Mouse (Mus musculus) hindbrain, embryonic 16.5 days (tissue): ENCODE measurements around the gene Phc2. TPM values are rescaled to one million over a fixed set of nuclear protein-coding genes. Genes with fewer than 3 reads are reported as not detected.

Experiments
- ATAC-seq: fragments of 200-750 bp; cut with Nextera tagmentation; 2 replicates; pipeline ENCODE4 v1.8.0; 2017; ENCODE audit warnings: moderate TSS enrichment, moderate library complexity
- H3K27ac ChIP-seq: fragments of 300-500 bp; sonication (generic); 2 replicates; pipeline ENCODE4 v1.5.1; 2014; ENCODE audit warnings: low read depth, mild to moderate bottlenecking, control low read depth, low read length, moderate library complexity
- H3K27me3 ChIP-seq: fragments of 300-500 bp; sonication (generic); replicated peaks from 2 replicates; pipeline ENCODE4 v1.6.1; 2014; ENCODE audit warnings: low read length; ENCODE audit not compliant: control insufficient read depth, insufficient read depth
- H3K36me3 ChIP-seq: fragments of 300-500 bp; sonication (generic); 2 replicates; pipeline ENCODE4 v1.6.1; 2014; ENCODE audit warnings: mild to moderate bottlenecking, low read length, moderate library complexity, mixed read lengths; ENCODE audit not compliant: control insufficient read depth, insufficient read depth
- H3K4me1 ChIP-seq: fragments of 300-500 bp; sonication (generic); 2 replicates; pipeline ENCODE4 v1.6.1; 2014; ENCODE audit warnings: low read depth, low read length; ENCODE audit not compliant: control insufficient read depth, insufficient read depth
- H3K4me2 ChIP-seq: fragments of 300-500 bp; sonication (generic); 2 replicates; pipeline ENCODE4 v1.6.1; 2014; ENCODE audit warnings: mild to moderate bottlenecking, low read length, control low read depth, moderate library complexity
- H3K4me3 ChIP-seq: fragments of 300-500 bp; sonication (generic); 2 replicates; pipeline ENCODE4 v1.5.1; 2014; ENCODE audit warnings: mild to moderate bottlenecking, low read length, control low read depth, moderate library complexity
- H3K9ac ChIP-seq: fragments of 300-500 bp; sonication (generic); 2 replicates; pipeline ENCODE4 v1.6.1; 2014; ENCODE audit warnings: low read depth, mild to moderate bottlenecking, control low read depth, low read length, moderate library complexity
- H3K9me3 ChIP-seq: fragments of 300-500 bp; sonication (generic); 2 replicates; pipeline ENCODE4 v1.6.1; 2014; ENCODE audit warnings: mild to moderate bottlenecking, low read length, moderate library complexity; ENCODE audit not compliant: control insufficient read depth
- WGBS: fragments of 180-500 bp; shearing (Covaris S2); extraction: QIAGEN DNeasy Blood & Tissue Kit; methylation state at CpG from one replicate; pipeline ENCODE4 v1.1.7; 2014; 5-methylcytosine and 5-hydroxymethylcytosine counted together
- polyA plus RNA-seq: library from polyadenylated mRNA; unstranded; fragments of >200 nt; fragmentation: Nextera tagmentation; extraction: Ambion mirVana; gene quantifications from 2 replicates; pipeline ENCODE4 v1.2.1, GENCODE M21; 2015

The Phc2 gene
- polyA plus RNA-seq, 1 experiment from 2014 or later = 19.9 TPM

- H3K36me3 ChIP-seq = peaks cover 55% of the 10 kb centered on the region
- no peaks in the 10 kb centered on the region for H3K27me3 ChIP-seq
- H3K4me2 ChIP-seq = no peak overlapping the region
- ATAC-seq = no peak
- H3K9ac ChIP-seq = no peak overlapping the region
- 86% methylated on average over 13 of the region's 13 CpGs for WGBS
- no peaks in the 10 kb centered on the region for H3K4me1 ChIP-seq
- no peak overlapping the region for H3K27ac ChIP-seq
- no peaks in the 10 kb centered on the region for H3K9me3 ChIP-seq
- no peak overlapping the region for H3K4me3 ChIP-seq
Observed at GRCm38 (mm10) chr4:128752031-128752757, 97.7 kb downstream of the Phc2 start.

GRCm38 (mm10) chr4:128753571-128753970 is 99.1 kb downstream of the Phc2 start:
- Histone ChIP-seq H3K9ac (no peak overlapping the region), H3K4me3 (no peak overlapping the region), H3K4me2 (no peak overlapping the region), H3K4me1 (no peaks in the 10 kb centered on the region), H3K9me3 (no peaks in the 10 kb centered on the region), H3K27ac (no peak overlapping the region), H3K36me3 (peaks cover 42% of the 10 kb centered on the region), H3K27me3 (no peaks in the 10 kb centered on the region)
- WGBS = 87% methylated on average over 7 of the region's 7 CpGs
- no peak for ATAC-seq

- peaks cover 31% of the 10 kb centered on the region for H3K36me3 ChIP-seq
- no peak for ATAC-seq
Observed at GRCm38 (mm10) chr4:128755064-128755463, 100.6 kb downstream of the Phc2 start, which contains the start of gene A3galt2. Gene A3galt2, plus strand, starts transcription at chr4:128755364.

GRCm38 (mm10) chr4:128755900-128756299 is 101.4 kb downstream of the Phc2 start:
- peak; percentile 51; the same call in 1 of the 2 replicates for ATAC-seq
- Histone ChIP-seq H3K27me3 (no peaks in the 10 kb centered on the region), H3K4me1 (no peaks in the 10 kb centered on the region), H3K27ac (peak overlapping the region; percentile 31; the same call in 1 of the 2 replicates), H3K4me2 (no peak overlapping the region), H3K9me3 (no peaks in the 10 kb centered on the region), H3K4me3 (no peak overlapping the region), H3K9ac (no peak overlapping the region), H3K36me3 (peaks cover 25% of the 10 kb centered on the region)
- WGBS = 73% methylated on average over 7 of the region's 7 CpGs

More at GRCm38 (mm10) chr4:128755064-128755463, 100.6 kb downstream of the Phc2 start, which contains the start of gene A3galt2:
- no peaks in the 10 kb centered on the region for H3K9me3 ChIP-seq
- 70% methylated on average over 3 of the region's 3 CpGs for WGBS
- H3K9ac ChIP-seq = no peak within 1 kb of the TSS; the same call in 1 of the 2 replicates
- no peak within 1 kb of the TSS for H3K4me3 ChIP-seq
- H3K4me1 ChIP-seq = no peaks in the 10 kb centered on the region
- no peak within 1 kb of the TSS for H3K4me2 ChIP-seq
- no peaks in the 10 kb centered on the region for H3K27me3 ChIP-seq
- peak within 1 kb of the TSS; percentile 34; the same call in 1 of the 2 replicates for H3K27ac ChIP-seq

- Histone ChIP-seq H3K36me3 (peaks cover 2% of the 10 kb centered on the region; the same call in 1 of the 2 replicates), H3K4me2 (no peak overlapping the region), H3K4me3 (no peak overlapping the region), H3K9me3 (peaks cover 4% of the 10 kb centered on the region), H3K9ac (no peak overlapping the region), H3K27ac (no peak overlapping the region), H3K4me1 (no peaks in the 10 kb centered on the region), H3K27me3 (no peaks in the 10 kb centered on the region)
- ATAC-seq = no peak
- WGBS = 81% methylated on average over 5 of the region's 5 CpGs
Observed at GRCm38 (mm10) chr4:128759214-128759613, 104.7 kb downstream of the Phc2 start.

- Histone ChIP-seq H3K27ac (no peak overlapping the region), H3K4me2 (no peak overlapping the region), H3K36me3 (0 out of 2 replicates have a peak, but pooled peaks cover 2% of the 10 kb centered on the region), H3K27me3 (no peaks in the 10 kb centered on the region), H3K4me3 (no peak overlapping the region), H3K9me3 (peaks cover 4% of the 10 kb centered on the region), H3K9ac (no peak overlapping the region), H3K4me1 (no peaks in the 10 kb centered on the region)
- ATAC-seq = no peak
- WGBS = 94% methylated on average over 6 of the region's 6 CpGs
Observed at GRCm38 (mm10) chr4:128760029-128760428, 105.5 kb downstream of the Phc2 start.

GRCm38 (mm10) chr4:128766929-128767328 is 112.4 kb downstream of the Phc2 start:
- no peak overlapping the region for H3K4me2 ChIP-seq
- 93% methylated on average over 20 of the region's 20 CpGs for WGBS
- H3K27ac ChIP-seq = no peak overlapping the region
- ATAC-seq = no peak
- no peak overlapping the region for H3K4me3 ChIP-seq
- no peaks in the 10 kb centered on the region for H3K4me1 ChIP-seq
- H3K9ac ChIP-seq = no peak overlapping the region
- H3K9me3 ChIP-seq = peaks cover 4% of the 10 kb centered on the region
- H3K36me3 ChIP-seq = no peaks in the 10 kb centered on the region
- H3K27me3 ChIP-seq = no peaks in the 10 kb centered on the region

- H3K4me2 ChIP-seq = no peak overlapping the region
- no peak overlapping the region for H3K4me3 ChIP-seq
- no peak for ATAC-seq
- no peaks in the 10 kb centered on the region for H3K36me3 ChIP-seq
- H3K27me3 ChIP-seq = no peaks in the 10 kb centered on the region
- H3K9me3 ChIP-seq = peaks cover 2% of the 10 kb centered on the region; the same call in 1 of the 2 replicates
- H3K27ac ChIP-seq = no peak overlapping the region
- H3K4me1 ChIP-seq = no peaks in the 10 kb centered on the region
- no peak overlapping the region for H3K9ac ChIP-seq
- 69% methylated on average over 13 of the region's 13 CpGs for WGBS
Observed at GRCm38 (mm10) chr4:128768120-128768519, 113.6 kb downstream of the Phc2 start.

GRCm38 (mm10) chr4:128769569-128770355 is 115.3 kb downstream of the Phc2 start:
- no peaks in the 10 kb centered on the region for H3K9me3 ChIP-seq
- no peaks in the 10 kb centered on the region for H3K4me1 ChIP-seq
- ATAC-seq = no peak
- no peak overlapping the region for H3K9ac ChIP-seq
- H3K4me3 ChIP-seq = no peak overlapping the region
- peaks cover 9% of the 10 kb centered on the region for H3K36me3 ChIP-seq
- no peaks in the 10 kb centered on the region for H3K27me3 ChIP-seq
- H3K4me2 ChIP-seq = no peak overlapping the region
- WGBS = 82% methylated on average over 13 of the region's 13 CpGs
- no peak overlapping the region for H3K27ac ChIP-seq
